Mouse (Mus musculus): Measurements from ENCODE around the gene Cnst. TPM values are rescaled to one million over a fixed set of nuclear protein-coding genes. Genes with fewer than 3 reads are reported as not detected.

The Cnst gene
- polyA plus RNA-seq, 1 experiment from 2014 or later, result 22.6 TPM

GRCm38 (mm10) chr1:179517713-179518465, 28.3 kb upstream of the Cnst start, which contains the start of gene Smyd3:
Gene Smyd3, minus strand, starts transcription at chr1:179518041.
- peak; percentile 85 for ATAC-seq (ENCODE audit: low FRiP score)
- Histone ChIP-seq H3K27me3 (ENCODE audit: control insufficient read depth, insufficient read depth, low read length) (no peaks in the 10 kb centered on the region), H3K4me1 (replicated peaks; ENCODE audit: control insufficient read depth, insufficient read depth, low read length) (no peaks in the 10 kb centered on the region), H3K36me3 (ENCODE audit: control insufficient read depth, insufficient read depth, low read length) (no peaks in the 10 kb centered on the region), H3K4me3 (ENCODE audit: low read depth, low read length) (peak within 1 kb of the TSS; percentile 59), H3K9me3 (ENCODE audit: control insufficient read depth, low read length) (no peaks in the 10 kb centered on the region), H3K9ac (ENCODE audit: low read depth, low read length) (peak within 1 kb of the TSS; percentile 52), H3K27ac (ENCODE audit: low read depth, low read length) (no peak within 1 kb of the TSS), H3K4me2 (replicated peaks; ENCODE audit: low read depth, low read length) (peak within 1 kb of the TSS; percentile 97)
- 7% methylated on average over 39 of the region's 39 CpGs for WGBS
- peak; percentile 90 for DNase-seq (ENCODE audit: low spot score)

- Histone ChIP-seq H3K4me2 (replicated peaks; ENCODE audit: low read depth, low read length) (no peak overlapping the region), H3K9me3 (ENCODE audit: control insufficient read depth, low read length) (no peaks in the 10 kb centered on the region), H3K36me3 (ENCODE audit: control insufficient read depth, insufficient read depth, low read length) (no peaks in the 10 kb centered on the region), H3K4me3 (ENCODE audit: low read depth, low read length) (no peak overlapping the region), H3K27ac (ENCODE audit: low read depth, low read length) (no peak overlapping the region), H3K9ac (ENCODE audit: low read depth, low read length) (no peak overlapping the region), H3K27me3 (ENCODE audit: control insufficient read depth, insufficient read depth, low read length) (no peaks in the 10 kb centered on the region), H3K4me1 (replicated peaks; ENCODE audit: control insufficient read depth, insufficient read depth, low read length) (no peaks in the 10 kb centered on the region)
- 76% methylated on average over 3 of the region's 3 CpGs for WGBS
- ATAC-seq (ENCODE audit: low FRiP score) (no peak), DNase-seq (ENCODE audit: low spot score) (no peak)
Observed at GRCm38 (mm10) chr1:179519901-179520300, 26.3 kb upstream of the Cnst start.

- DNase-seq (ENCODE audit: low spot score) (no peak), ATAC-seq (ENCODE audit: low FRiP score) (no peak)
- Histone ChIP-seq H3K9ac (ENCODE audit: low read depth, low read length) (no peak overlapping the region), H3K9me3 (ENCODE audit: control insufficient read depth, low read length) (no peaks in the 10 kb centered on the region), H3K27ac (ENCODE audit: low read depth, low read length) (no peak overlapping the region), H3K27me3 (ENCODE audit: control insufficient read depth, insufficient read depth, low read length) (no peaks in the 10 kb centered on the region), H3K4me1 (replicated peaks; ENCODE audit: control insufficient read depth, insufficient read depth, low read length) (no peaks in the 10 kb centered on the region), H3K4me3 (ENCODE audit: low read depth, low read length) (no peak overlapping the region), H3K4me2 (replicated peaks; ENCODE audit: low read depth, low read length) (no peak overlapping the region), H3K36me3 (ENCODE audit: control insufficient read depth, insufficient read depth, low read length) (no peaks in the 10 kb centered on the region)
- 95% methylated on average over 3 of the region's 3 CpGs for WGBS
Observed at GRCm38 (mm10) chr1:179539054-179539453, 7.1 kb upstream of the Cnst start.

GRCm38 (mm10) chr1:179539887-179540286, 6.3 kb upstream of the Cnst start:
- no peak overlapping the region for H3K9ac ChIP-seq (ENCODE audit: low read depth, low read length)
- H3K4me3 ChIP-seq (ENCODE audit: low read depth, low read length), result no peak overlapping the region
- H3K4me1 ChIP-seq (replicated peaks; ENCODE audit: control insufficient read depth, insufficient read depth, low read length), result no peaks in the 10 kb centered on the region
- H3K4me2 ChIP-seq (replicated peaks; ENCODE audit: low read depth, low read length), result no peak overlapping the region
- WGBS, result 93% methylated on average over 3 of the region's 3 CpGs
- H3K27ac ChIP-seq (ENCODE audit: low read depth, low read length), result no peak overlapping the region
- ATAC-seq (ENCODE audit: low FRiP score) (no peak), DNase-seq (ENCODE audit: low spot score) (no peak)
- no peaks in the 10 kb centered on the region for H3K36me3 ChIP-seq (ENCODE audit: control insufficient read depth, insufficient read depth, low read length)
- H3K9me3 ChIP-seq (ENCODE audit: control insufficient read depth, low read length), result no peaks in the 10 kb centered on the region
- H3K27me3 ChIP-seq (ENCODE audit: control insufficient read depth, insufficient read depth, low read length), result no peaks in the 10 kb centered on the region

- no peaks in the 10 kb centered on the region for H3K9me3 ChIP-seq (ENCODE audit: control insufficient read depth, low read length)
- H3K9ac ChIP-seq (ENCODE audit: low read depth, low read length), result no peak overlapping the region
- no peaks in the 10 kb centered on the region for H3K36me3 ChIP-seq (ENCODE audit: control insufficient read depth, insufficient read depth, low read length)
- DNase-seq (ENCODE audit: low spot score) (no peak), ATAC-seq (ENCODE audit: low FRiP score) (no peak)
- no peak overlapping the region for H3K27ac ChIP-seq (ENCODE audit: low read depth, low read length)
- no peaks in the 10 kb centered on the region for H3K27me3 ChIP-seq (ENCODE audit: control insufficient read depth, insufficient read depth, low read length)
- H3K4me3 ChIP-seq (ENCODE audit: low read depth, low read length), result no peak overlapping the region
- H3K4me2 ChIP-seq (replicated peaks; ENCODE audit: low read depth, low read length), result no peak overlapping the region
- 61% methylated on average over 3 of the region's 3 CpGs for WGBS
- no peaks in the 10 kb centered on the region for H3K4me1 ChIP-seq (replicated peaks; ENCODE audit: control insufficient read depth, insufficient read depth, low read length)
Observed at GRCm38 (mm10) chr1:179541502-179541901, 4.7 kb upstream of the Cnst start.

GRCm38 (mm10) chr1:179546551-179546917, 364 bp downstream of the Cnst start:
- no peak for DNase-seq (ENCODE audit: low spot score)
- peak overlapping the region; percentile 91 for H3K27ac ChIP-seq (ENCODE audit: low read depth, low read length)
- peak overlapping the region; percentile 75 for H3K9ac ChIP-seq (ENCODE audit: low read depth, low read length)
- peak overlapping the region; percentile 52 for H3K4me2 ChIP-seq (replicated peaks; ENCODE audit: low read depth, low read length)
- under 1% methylated on average over 42 of the region's 44 CpGs for WGBS
- H3K36me3 ChIP-seq (ENCODE audit: control insufficient read depth, insufficient read depth, low read length), result no peaks in the 10 kb centered on the region
- ATAC-seq (ENCODE audit: low FRiP score), result peak; percentile 89
- H3K9me3 ChIP-seq (ENCODE audit: control insufficient read depth, low read length), result no peaks in the 10 kb centered on the region
- H3K4me1 ChIP-seq (replicated peaks; ENCODE audit: control insufficient read depth, insufficient read depth, low read length), result no peaks in the 10 kb centered on the region; the same call in 1 of the 2 replicates
- no peaks in the 10 kb centered on the region for H3K27me3 ChIP-seq (ENCODE audit: control insufficient read depth, insufficient read depth, low read length)
- peak overlapping the region; percentile 74 for H3K4me3 ChIP-seq (ENCODE audit: low read depth, low read length)

- WGBS, result 17% methylated on average over 5 of the region's 5 CpGs
- H3K9ac ChIP-seq (ENCODE audit: low read depth, low read length), result peak overlapping the region; percentile 75
- DNase-seq (ENCODE audit: low spot score) (peak; percentile 31), ATAC-seq (ENCODE audit: low FRiP score) (no peak)
- H3K27me3 ChIP-seq (ENCODE audit: control insufficient read depth, insufficient read depth, low read length), result no peaks in the 10 kb centered on the region
- peak overlapping the region; percentile 52 for H3K4me2 ChIP-seq (replicated peaks; ENCODE audit: low read depth, low read length)
- no peaks in the 10 kb centered on the region; the same call in 1 of the 2 replicates for H3K4me1 ChIP-seq (replicated peaks; ENCODE audit: control insufficient read depth, insufficient read depth, low read length)
- H3K27ac ChIP-seq (ENCODE audit: low read depth, low read length), result peak overlapping the region; percentile 91; the same call in 1 of the 2 replicates
- no peaks in the 10 kb centered on the region for H3K36me3 ChIP-seq (ENCODE audit: control insufficient read depth, insufficient read depth, low read length)
- H3K9me3 ChIP-seq (ENCODE audit: control insufficient read depth, low read length), result no peaks in the 10 kb centered on the region
- H3K4me3 ChIP-seq (ENCODE audit: low read depth, low read length), result peak overlapping the region; percentile 74
Observed at GRCm38 (mm10) chr1:179547176-179547575, 1.0 kb downstream of the Cnst start.

GRCm38 (mm10) chr1:179548220-179548619, 2.0 kb downstream of the Cnst start:
- no peaks in the 10 kb centered on the region; the same call in 1 of the 2 replicates for H3K4me1 ChIP-seq (replicated peaks; ENCODE audit: control insufficient read depth, insufficient read depth, low read length)
- no peaks in the 10 kb centered on the region for H3K27me3 ChIP-seq (ENCODE audit: control insufficient read depth, insufficient read depth, low read length)
- no peak overlapping the region for H3K27ac ChIP-seq (ENCODE audit: low read depth, low read length)
- H3K4me2 ChIP-seq (replicated peaks; ENCODE audit: low read depth, low read length), result no peak overlapping the region
- no peaks in the 10 kb centered on the region for H3K36me3 ChIP-seq (ENCODE audit: control insufficient read depth, insufficient read depth, low read length)
- WGBS, result 58% methylated on average over 11 of the region's 11 CpGs
- no peak overlapping the region for H3K9ac ChIP-seq (ENCODE audit: low read depth, low read length)
- no peak overlapping the region for H3K4me3 ChIP-seq (ENCODE audit: low read depth, low read length)
- no peaks in the 10 kb centered on the region for H3K9me3 ChIP-seq (ENCODE audit: control insufficient read depth, low read length)
- DNase-seq (ENCODE audit: low spot score) (no peak), ATAC-seq (ENCODE audit: low FRiP score) (no peak)

All from hindbrain, embryonic 11.5 days (tissue).